Mouse (Mus musculus): ENCODE results near the gene Mid1.

Mid1 gene

GRCm38 (mm10) chrX:169685131-169685530 lies at the start of gene Mid1:
Mid1 (plus strand) TSS chrX:169685199.
- peak; percentile 3 for DNase-seq

GRCm38 (mm10) chrX:169673056-169673455 lies 11.9 kb upstream of the Mid1 start:
- DNase-seq, result no peak

- DNase-seq, result no peak
Measured at GRCm38 (mm10) chrX:169676313-169676712, 8.7 kb upstream of the Mid1 start.

DNA sequence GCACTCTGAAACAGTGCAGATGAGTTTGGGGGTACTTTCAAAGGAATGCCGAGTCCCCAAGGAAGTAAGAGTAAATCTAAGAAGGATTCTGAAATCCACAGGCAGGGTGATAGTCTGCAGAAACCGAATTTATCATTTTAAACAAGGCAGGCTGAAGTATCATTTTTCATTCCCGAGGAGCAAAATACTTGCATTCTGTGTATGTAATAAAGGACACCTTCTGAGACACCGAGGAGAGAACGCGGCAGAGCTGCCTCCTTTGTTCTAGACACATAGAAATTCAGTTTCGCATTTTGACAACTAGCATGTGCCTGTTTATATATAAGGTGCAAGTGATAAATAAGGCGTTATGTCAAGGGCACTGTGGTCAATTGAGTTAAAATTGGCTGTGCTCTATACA lies 732 bp downstream of the Mid1 start:
- no peak for DNase-seq

DNA sequence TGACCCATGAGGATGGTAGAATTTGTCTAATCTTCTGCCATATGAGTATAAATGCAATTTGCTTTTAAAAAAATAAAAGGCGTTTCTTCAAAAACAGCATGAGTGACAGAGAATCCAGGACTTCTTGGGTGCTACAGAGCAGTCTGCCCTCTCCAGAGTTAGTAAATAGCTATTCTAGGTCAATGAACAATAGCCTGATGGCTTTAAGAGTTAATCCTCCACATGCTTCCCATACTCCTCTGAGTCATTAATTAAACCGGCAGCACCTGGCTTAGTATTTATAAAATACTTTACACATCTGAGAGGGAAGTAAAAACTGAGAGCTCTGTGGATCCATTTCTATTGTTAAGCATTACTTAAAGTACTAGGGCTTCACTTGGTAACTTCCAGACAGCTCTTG lies 6.2 kb downstream of the Mid1 start:
- no peak for DNase-seq

- no peak for DNase-seq
Measured at GRCm38 (mm10) chrX:169691675-169692074, 6.7 kb downstream of the Mid1 start.

GRCm38 (mm10) chrX:169692225-169692909 lies 7.4 kb downstream of the Mid1 start:
- DNase-seq, result no peak

- DNase-seq, result peak; percentile 3
Measured at GRCm38 (mm10) chrX:169704016-169704602, 19.1 kb downstream of the Mid1 start.

DNA sequence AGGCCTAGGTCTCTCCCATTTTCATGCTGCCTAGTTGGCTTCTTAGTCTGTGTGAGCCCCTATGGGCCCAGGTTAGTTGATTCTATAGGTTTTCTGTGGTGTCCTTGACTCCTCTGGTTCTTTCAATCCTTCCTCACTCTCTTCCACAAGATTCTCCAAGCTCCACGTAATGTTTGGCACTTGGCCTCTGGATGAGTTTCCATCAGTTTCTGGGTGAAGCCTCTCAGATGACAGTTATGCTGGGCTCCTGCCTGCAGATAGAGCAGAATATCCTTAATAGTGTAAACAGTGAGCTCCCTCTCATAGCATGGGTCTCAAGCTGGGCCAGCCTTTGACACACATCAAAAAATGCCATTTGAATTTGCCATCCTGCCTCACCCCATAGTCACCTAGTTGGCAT lies 38.5 kb downstream of the Mid1 start:
- no peak for DNase-seq

GRCm38 (mm10) chrX:169735387-169735969 lies 50.5 kb downstream of the Mid1 start:
- no peak for DNase-seq

DNA sequence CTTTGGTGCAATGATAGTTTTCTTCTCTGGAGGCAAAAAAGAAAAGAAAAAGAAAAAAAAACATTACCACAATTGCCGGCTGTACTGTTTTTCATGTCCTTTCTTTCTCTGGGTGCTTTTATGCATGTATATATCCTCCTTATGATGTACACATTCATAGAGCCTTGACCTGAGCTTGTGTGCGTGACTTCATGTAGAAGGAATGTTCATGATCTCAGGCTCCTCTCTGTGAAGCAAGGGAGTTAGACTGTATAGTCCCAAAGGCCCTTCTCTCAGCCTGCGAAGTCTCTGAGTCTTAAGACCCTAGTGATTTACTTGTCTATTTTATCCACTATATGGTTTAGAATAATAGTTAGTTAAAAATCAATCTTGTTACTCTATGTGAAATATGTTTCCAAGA lies 73.0 kb downstream of the Mid1 start:
- no peak for DNase-seq

- DNase-seq, result no peak
Measured at GRCm38 (mm10) chrX:169779535-169779934, 94.5 kb downstream of the Mid1 start, which contains the start of gene 4933400A11Rik. 4933400A11Rik (minus strand) TSS chrX:169779635.

DNA sequence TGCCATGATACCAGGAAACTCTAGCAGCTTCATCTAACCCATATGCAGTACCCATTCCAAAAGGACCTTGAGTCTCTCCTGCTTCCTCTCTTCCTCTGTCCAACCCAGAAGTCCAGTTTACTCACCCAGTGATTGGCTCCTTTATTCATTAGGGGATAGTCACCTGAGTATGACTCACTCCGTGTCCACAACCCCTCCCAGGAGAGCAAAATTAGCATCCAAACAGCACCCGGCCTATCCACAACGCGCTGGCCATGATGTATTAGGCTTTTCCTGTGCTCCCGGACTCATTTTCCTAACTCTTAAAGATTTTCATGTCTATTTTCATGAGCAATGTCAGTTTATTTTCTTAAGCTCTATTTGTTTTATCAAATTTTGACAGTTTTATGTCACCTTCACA lies 104.7 kb downstream of the Mid1 start:
- DNase-seq, result no peak

DNA sequence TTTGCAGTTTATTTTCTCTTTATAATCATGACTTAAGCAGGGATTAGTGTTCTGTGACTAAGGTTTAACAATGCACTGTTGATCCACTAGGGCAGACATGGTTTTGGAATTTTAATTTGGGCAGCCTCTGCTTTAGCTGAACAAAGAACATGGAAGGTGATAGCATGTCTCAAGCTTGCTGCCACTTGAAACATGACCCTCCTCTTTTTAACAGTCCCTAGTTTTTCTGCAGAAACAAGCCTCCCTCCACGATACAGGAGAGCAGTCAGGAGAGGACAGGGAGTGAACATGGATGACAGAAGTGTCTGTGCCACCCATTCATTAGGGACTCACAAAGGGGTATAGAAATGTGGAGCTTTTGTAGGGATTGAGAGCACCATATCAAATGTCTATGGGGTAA lies 107.9 kb downstream of the Mid1 start:
- no peak for DNase-seq

DNA sequence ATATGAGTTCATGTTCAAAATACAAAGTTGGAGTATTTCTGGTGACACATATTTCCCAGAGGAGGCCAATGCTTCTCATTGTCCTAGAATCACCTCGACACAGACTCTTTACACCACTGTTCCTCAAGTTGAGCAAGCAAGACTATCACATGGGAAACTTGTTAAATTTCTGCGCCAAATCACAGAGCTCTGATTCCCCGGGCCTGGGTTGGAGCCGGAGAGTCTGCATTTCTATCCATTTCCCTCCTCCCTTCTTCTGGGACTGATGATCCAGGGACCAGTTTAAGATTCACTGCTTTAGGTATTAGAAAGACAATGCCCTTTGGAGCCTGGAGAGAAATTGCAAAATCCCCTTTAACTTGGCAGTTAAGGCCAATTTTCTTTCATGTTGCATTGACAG lies 109.4 kb downstream of the Mid1 start:
- DNase-seq, result no peak

GRCm38 (mm10) chrX:169794831-169795311 lies 109.9 kb downstream of the Mid1 start:
- DNase-seq, result no peak

DNA sequence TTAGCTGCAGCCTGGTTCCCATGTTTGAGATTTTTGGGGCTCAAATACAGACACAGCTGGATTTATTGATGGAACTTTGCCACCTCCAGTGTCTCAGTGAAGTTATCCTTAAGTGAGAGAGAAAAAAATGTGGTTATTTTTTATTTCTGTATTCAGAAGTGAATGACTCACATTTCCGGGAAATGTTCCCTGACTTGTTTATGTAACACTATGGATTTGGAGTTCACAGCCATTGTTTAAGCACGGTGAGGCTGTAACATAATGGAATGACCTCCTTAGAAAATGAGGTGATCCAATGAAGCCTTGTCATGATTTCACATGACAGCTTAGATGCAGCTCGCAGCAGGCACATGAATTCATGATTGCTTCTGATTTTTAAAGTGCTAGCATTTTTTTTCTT lies 112.1 kb downstream of the Mid1 start:
- DNase-seq, result no peak

DNA sequence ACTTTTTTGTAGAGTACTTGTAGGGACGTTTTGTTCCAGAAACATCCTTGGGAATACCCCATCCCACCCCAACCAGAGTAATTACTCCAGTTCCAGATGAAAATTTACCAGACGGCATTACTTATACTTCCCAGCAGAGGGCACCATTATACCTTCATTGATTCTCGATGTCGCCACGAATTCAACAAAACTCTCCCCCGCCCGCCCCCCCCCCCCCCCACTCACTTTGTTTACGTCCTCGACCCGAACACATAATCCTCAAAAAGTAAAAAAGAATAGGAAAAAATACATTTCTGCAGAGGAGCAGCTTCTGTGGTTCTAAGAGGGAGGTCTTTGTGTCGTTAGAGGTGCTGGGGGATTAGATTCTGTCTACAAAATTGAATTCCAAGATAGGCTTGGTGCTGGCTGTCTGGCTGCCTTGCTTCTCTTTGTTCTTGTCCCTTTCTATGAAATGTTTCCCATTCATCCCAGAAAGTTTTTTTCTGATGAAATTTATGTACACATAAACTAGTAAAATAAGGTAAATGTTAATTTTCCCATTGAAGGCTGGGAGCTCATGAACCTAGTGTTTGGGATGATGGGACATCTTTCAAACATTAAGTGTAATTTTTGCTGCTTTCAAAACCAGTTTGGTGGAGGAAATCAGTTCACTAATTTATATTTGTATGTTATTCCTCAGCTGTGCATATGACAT lies 114.1 kb downstream of the Mid1 start:
- peak; percentile 7 for DNase-seq

GRCm38 (mm10) chrX:169800238-169800637 lies 115.2 kb downstream of the Mid1 start:
- DNase-seq, result no peak

DNA sequence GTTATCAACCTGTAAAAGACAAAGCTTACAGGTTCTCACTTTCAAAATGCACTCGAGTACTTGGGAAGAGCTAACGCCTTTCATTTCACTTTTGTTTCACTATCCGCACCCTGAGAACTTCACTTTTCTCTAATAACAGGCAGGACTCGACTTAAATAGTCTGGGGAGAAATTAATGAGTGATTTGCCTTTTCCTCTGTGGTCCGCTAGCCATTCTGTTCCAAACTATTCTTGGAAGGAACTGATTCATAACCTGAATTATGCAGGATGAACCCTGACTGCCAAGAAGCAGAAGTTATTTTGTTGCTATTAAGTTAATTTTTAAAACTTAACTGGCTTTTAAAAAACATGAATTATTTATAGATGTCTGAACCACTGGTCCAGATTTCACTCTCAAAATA lies 120.8 kb downstream of the Mid1 start:
- no peak for DNase-seq

DNA sequence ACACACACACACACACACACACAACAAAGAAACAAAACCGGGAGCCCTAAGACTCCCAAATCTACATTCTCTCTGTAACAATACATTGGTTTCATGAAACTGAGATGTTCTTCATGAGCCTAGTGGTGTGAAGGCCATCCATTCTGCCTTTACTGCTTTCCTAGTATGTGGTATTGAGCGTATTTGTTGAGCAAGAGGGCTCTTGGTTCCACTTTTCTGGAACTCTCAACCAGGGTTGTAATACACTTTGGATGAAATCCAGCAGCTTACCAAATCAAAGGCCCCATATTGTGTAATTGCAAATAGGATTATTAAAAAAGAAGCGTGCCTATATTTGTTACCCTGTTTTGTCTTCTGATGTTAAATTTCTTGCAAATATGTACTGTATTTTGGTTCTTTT lies 122.7 kb downstream of the Mid1 start:
- no peak for DNase-seq

DNA sequence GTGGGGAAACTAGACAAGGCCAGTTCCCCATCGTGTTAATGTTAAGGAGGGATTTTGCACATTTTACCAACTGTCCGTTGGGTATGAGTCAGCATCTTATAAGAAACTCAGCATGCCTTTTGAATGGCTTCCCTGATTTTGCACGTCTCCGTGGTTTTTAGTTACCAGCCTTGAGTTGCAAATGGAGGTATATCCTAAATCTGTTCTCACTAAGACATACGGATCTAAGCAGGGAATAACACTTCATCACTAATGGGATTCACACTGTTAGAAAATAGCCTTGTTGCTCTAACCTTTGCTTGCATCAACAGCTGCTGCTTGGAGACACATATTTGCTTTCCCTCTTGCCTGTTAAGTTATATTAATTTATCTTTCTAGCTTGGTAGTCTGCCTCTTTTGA lies 126.3 kb downstream of the Mid1 start:
- no peak for DNase-seq

- DNase-seq, result no peak
Measured at GRCm38 (mm10) chrX:169811783-169812182, 126.8 kb downstream of the Mid1 start.

- no peak for DNase-seq
Measured at GRCm38 (mm10) chrX:169813673-169814072, 128.7 kb downstream of the Mid1 start.

Data from right cerebral cortex, postnatal 4 days (tissue).